Mouse (Mus musculus) embryonic facial prominence, embryonic 12.5 days (tissue): ENCODE measurements around the gene Ampd3. TPM values are rescaled to one million over a fixed set of nuclear protein-coding genes. Genes with fewer than 3 reads are reported as not detected.
A peak's percentile ranks its signal among the peaks of the same experiment; 100 is the strongest.

Experiments
- ATAC-seq: fragments of 200-750 bp; cut with Nextera tagmentation; 2 replicates; pipeline ENCODE4 v1.8.0; 2017; ENCODE audit not compliant: insufficient number of reproducible peaks, insufficient read depth, low FRiP score, low TSS enrichment
- H3K27ac ChIP-seq: fragments of 300-500 bp; sonication (generic); 2 replicates; pipeline ENCODE4 v1.5.1; 2016; ENCODE audit warnings: mild to moderate bottlenecking
- H3K27me3 ChIP-seq: fragments of 300-500 bp; sonication (generic); 2 replicates; pipeline ENCODE4 v1.6.1; 2016; ENCODE audit warnings: mild to moderate bottlenecking, moderate library complexity
- H3K36me3 ChIP-seq: fragments of 300-500 bp; sonication (generic); 2 replicates; pipeline ENCODE4 v1.6.1; 2016; ENCODE audit warnings: mild to moderate bottlenecking
- H3K4me1 ChIP-seq: fragments of 300-500 bp; sonication (generic); 2 replicates; pipeline ENCODE4 v1.6.1; 2016
- H3K4me2 ChIP-seq: fragments of 300-500 bp; sonication (generic); replicated peaks from 2 replicates; pipeline ENCODE4 v1.6.1; 2016; ENCODE audit warnings: mild to moderate bottlenecking, moderate library complexity
- H3K4me3 ChIP-seq: fragments of 300-500 bp; sonication (generic); 2 replicates; pipeline ENCODE4 v1.5.1; 2016; ENCODE audit warnings: mild to moderate bottlenecking
- H3K9ac ChIP-seq: fragments of 300-500 bp; sonication (generic); 2 replicates; pipeline ENCODE4 v1.6.1; 2016; ENCODE audit warnings: mild to moderate bottlenecking, moderate library complexity
- H3K9me3 ChIP-seq: fragments of 300-500 bp; sonication (generic); 2 replicates; pipeline ENCODE4 v1.6.1; 2016; ENCODE audit warnings: mild to moderate bottlenecking, moderate library complexity
- WGBS: fragments of 180-500 bp; shearing (Covaris S2); methylation state at CpG from one replicate; pipeline ENCODE4 v1.1.7; 2016; 5-methylcytosine and 5-hydroxymethylcytosine counted together
- polyA plus RNA-seq: library from polyadenylated mRNA; unstranded; fragments of >200 nt; fragmentation: Nextera tagmentation; extraction: Ambion mirVana; gene quantifications from 2 replicates; pipeline ENCODE4 v1.2.1, GENCODE M21; 2016

Ampd3 gene
- polyA plus RNA-seq, 1 experiment from 2014 or later = 3.2 TPM

- H3K4me3 ChIP-seq = no peak overlapping the region
- H3K36me3 ChIP-seq = no peaks in the 10 kb centered on the region
- H3K9ac ChIP-seq = no peak overlapping the region
- no peaks in the 10 kb centered on the region for H3K27me3 ChIP-seq
- WGBS = 87% methylated on average over 5 of the region's 5 CpGs
- ATAC-seq = no peak
- no peaks in the 10 kb centered on the region for H3K9me3 ChIP-seq
- peaks cover 8% of the 10 kb centered on the region; the same call in 1 of the 2 replicates for H3K4me1 ChIP-seq
- no peak overlapping the region for H3K4me2 ChIP-seq
- H3K27ac ChIP-seq = no peak overlapping the region
These were observed 26.0 kb upstream of the Ampd3 start for GRCm38 (mm10) chr7:110742022-110742421.

GRCm38 (mm10) chr7:110746087-110746562 lies 21.9 kb upstream of the Ampd3 start:
- no peak overlapping the region for H3K4me3 ChIP-seq

GRCm38 (mm10) chr7:110746809-110747208 lies 21.2 kb upstream of the Ampd3 start:
- Histone ChIP-seq H3K36me3 (no peaks in the 10 kb centered on the region), H3K4me2 (no peak overlapping the region), H3K27me3 (no peaks in the 10 kb centered on the region), H3K9me3 (no peaks in the 10 kb centered on the region), H3K9ac (no peak overlapping the region), H3K4me1 (no peaks in the 10 kb centered on the region), H3K4me3 (no peak overlapping the region), H3K27ac (no peak overlapping the region)
- no peak for ATAC-seq
- WGBS = 45% methylated on average over 2 of the region's 2 CpGs

More at GRCm38 (mm10) chr7:110746087-110746562, 21.9 kb upstream of the Ampd3 start:
- H3K9ac ChIP-seq = no peak overlapping the region
- H3K27ac ChIP-seq = no peak overlapping the region
- no peaks in the 10 kb centered on the region for H3K36me3 ChIP-seq
- H3K9me3 ChIP-seq = no peaks in the 10 kb centered on the region
- 74% methylated on average over 5 of the region's 5 CpGs for WGBS
- ATAC-seq = no peak
- no peak overlapping the region for H3K4me2 ChIP-seq
- H3K27me3 ChIP-seq = no peaks in the 10 kb centered on the region
- no peaks in the 10 kb centered on the region for H3K4me1 ChIP-seq

GRCm38 (mm10) chr7:110750834-110751233 lies 17.2 kb upstream of the Ampd3 start:
- 75% methylated on average over 4 of the region's 4 CpGs for WGBS
- H3K27me3 ChIP-seq = 0 out of 2 replicates have a peak, but pooled peaks cover 3% of the 10 kb centered on the region
- no peaks in the 10 kb centered on the region for H3K36me3 ChIP-seq
- H3K27ac ChIP-seq = no peak overlapping the region
- no peak for ATAC-seq
- H3K4me2 ChIP-seq = no peak overlapping the region
- no peak overlapping the region for H3K9ac ChIP-seq
- no peaks in the 10 kb centered on the region for H3K9me3 ChIP-seq
- H3K4me3 ChIP-seq = no peak overlapping the region
- peaks cover 6% of the 10 kb centered on the region for H3K4me1 ChIP-seq

- no peaks in the 10 kb centered on the region for H3K9me3 ChIP-seq
- H3K4me2 ChIP-seq = no peak overlapping the region
- peaks cover 6% of the 10 kb centered on the region for H3K4me1 ChIP-seq
- H3K4me3 ChIP-seq = no peak overlapping the region
- H3K9ac ChIP-seq = no peak overlapping the region
- H3K27me3 ChIP-seq = 0 out of 2 replicates have a peak, but pooled peaks cover 3% of the 10 kb centered on the region
- 100% methylated on average over 1 of the region's 1 CpGs for WGBS
- no peak for ATAC-seq
- H3K27ac ChIP-seq = no peak overlapping the region
- no peaks in the 10 kb centered on the region for H3K36me3 ChIP-seq
These were observed 16.4 kb upstream of the Ampd3 start for GRCm38 (mm10) chr7:110751634-110752033.

GRCm38 (mm10) chr7:110753310-110753709 lies 14.7 kb upstream of the Ampd3 start:
- peaks cover 6% of the 10 kb centered on the region for H3K4me1 ChIP-seq
- no peak overlapping the region for H3K9ac ChIP-seq
- H3K9me3 ChIP-seq = no peaks in the 10 kb centered on the region
- WGBS = 66% methylated on average over 1 of the region's 1 CpGs
- no peak overlapping the region for H3K4me3 ChIP-seq
- 0 out of 2 replicates have a peak, but pooled peaks cover 3% of the 10 kb centered on the region for H3K27me3 ChIP-seq
- H3K36me3 ChIP-seq = no peaks in the 10 kb centered on the region
- no peak overlapping the region for H3K27ac ChIP-seq
- ATAC-seq = no peak
- H3K4me2 ChIP-seq = no peak overlapping the region

GRCm38 (mm10) chr7:110753926-110754330 lies 14.1 kb upstream of the Ampd3 start:
- H3K27me3 ChIP-seq = 0 out of 2 replicates have a peak, but pooled peaks cover 3% of the 10 kb centered on the region
- no peak overlapping the region for H3K4me3 ChIP-seq
- peaks cover 6% of the 10 kb centered on the region for H3K4me1 ChIP-seq
- H3K27ac ChIP-seq = no peak overlapping the region
- WGBS = 16% methylated on average over 5 of the region's 5 CpGs
- no peaks in the 10 kb centered on the region for H3K36me3 ChIP-seq
- no peaks in the 10 kb centered on the region for H3K9me3 ChIP-seq
- no peak overlapping the region for H3K4me2 ChIP-seq
- no peak overlapping the region for H3K9ac ChIP-seq
- peak; percentile 35; the same call in 1 of the 2 replicates for ATAC-seq

- no peak for ATAC-seq
- H3K27me3 ChIP-seq = 0 out of 2 replicates have a peak, but pooled peaks cover 3% of the 10 kb centered on the region
- 45% methylated on average over 2 of the region's 2 CpGs for WGBS
These were observed 11.6 kb upstream of the Ampd3 start for GRCm38 (mm10) chr7:110756440-110756839.

GRCm38 (mm10) chr7:110762605-110763180 lies 5.3 kb upstream of the Ampd3 start:
- no peaks in the 10 kb centered on the region for H3K9me3 ChIP-seq
- 73% methylated on average over 5 of the region's 5 CpGs for WGBS

More at GRCm38 (mm10) chr7:110756440-110756839, 11.6 kb upstream of the Ampd3 start:
- H3K27ac ChIP-seq = no peak overlapping the region
- H3K4me2 ChIP-seq = no peak overlapping the region
- peaks cover 6% of the 10 kb centered on the region for H3K4me1 ChIP-seq
- no peak overlapping the region for H3K9ac ChIP-seq
- no peaks in the 10 kb centered on the region for H3K36me3 ChIP-seq
- no peak overlapping the region for H3K4me3 ChIP-seq
- H3K9me3 ChIP-seq = no peaks in the 10 kb centered on the region

GRCm38 (mm10) chr7:110768451-110769064 lies 552 bp downstream of the Ampd3 start:
- Histone ChIP-seq H3K4me1 (peaks cover 5% of the 10 kb centered on the region; the same call in 1 of the 2 replicates), H3K27me3 (peaks cover 23% of the 10 kb centered on the region), H3K36me3 (no peaks in the 10 kb centered on the region), H3K9me3 (no peaks in the 10 kb centered on the region), H3K4me3 (peak overlapping the region; percentile 54), H3K27ac (no peak overlapping the region), H3K9ac (peak overlapping the region; percentile 63), H3K4me2 (peak overlapping the region; percentile 98)
- peak; percentile 42; the same call in 1 of the 2 replicates for ATAC-seq
- under 1% methylated on average over 61 of the region's 61 CpGs for WGBS

More at GRCm38 (mm10) chr7:110762605-110763180, 5.3 kb upstream of the Ampd3 start:
- Histone ChIP-seq H3K36me3 (no peaks in the 10 kb centered on the region), H3K4me1 (no peaks in the 10 kb centered on the region), H3K27me3 (peaks cover 3% of the 10 kb centered on the region; the same call in 1 of the 2 replicates), H3K4me3 (no peak overlapping the region), H3K27ac (no peak overlapping the region), H3K9ac (no peak overlapping the region), H3K4me2 (no peak overlapping the region)
- no peak for ATAC-seq

- WGBS = 47% methylated on average over 4 of the region's 4 CpGs
These were observed 1.1 kb downstream of the Ampd3 start for GRCm38 (mm10) chr7:110769094-110769493.

GRCm38 (mm10) chr7:110770949-110771348 lies 2.9 kb downstream of the Ampd3 start:
- Histone ChIP-seq H3K36me3 (no peaks in the 10 kb centered on the region), H3K9me3 (no peaks in the 10 kb centered on the region), H3K4me3 (no peak overlapping the region), H3K4me1 (peaks cover 12% of the 10 kb centered on the region; the same call in 1 of the 2 replicates), H3K4me2 (no peak overlapping the region), H3K9ac (no peak overlapping the region), H3K27me3 (peaks cover 23% of the 10 kb centered on the region), H3K27ac (no peak overlapping the region)
- WGBS = 81% methylated on average over 4 of the region's 4 CpGs
- ATAC-seq = no peak

More at GRCm38 (mm10) chr7:110769094-110769493, 1.1 kb downstream of the Ampd3 start:
- H3K9me3 ChIP-seq = no peaks in the 10 kb centered on the region
- no peak for ATAC-seq
- peak overlapping the region; percentile 98 for H3K4me2 ChIP-seq
- peaks cover 11% of the 10 kb centered on the region; the same call in 1 of the 2 replicates for H3K4me1 ChIP-seq
- peak overlapping the region; percentile 54 for H3K4me3 ChIP-seq
- no peak overlapping the region for H3K27ac ChIP-seq
- H3K9ac ChIP-seq = peak overlapping the region; percentile 63
- H3K36me3 ChIP-seq = no peaks in the 10 kb centered on the region
- H3K27me3 ChIP-seq = peaks cover 23% of the 10 kb centered on the region
